Mouse (Mus musculus) CH12.LX (cell line): ENCODE data around the gene Lipc. TPM values are rescaled to one million over a fixed set of nuclear protein-coding genes. Genes with fewer than 3 reads are reported as not detected.

Experiments
- DNase-seq: peaks from one replicate; pipeline ENCODE4 v3.0.0-alpha.2; 2013; ENCODE audit errors: extremely low read depth
- H3K27ac ChIP-seq: 2 replicates; pipeline ENCODE4 v1.5.1; 2012; ENCODE audit warnings: low read depth, mild to moderate bottlenecking, control low read depth, moderate library complexity; ENCODE audit not compliant: insufficient read depth
- H3K27me3 ChIP-seq: replicated peaks from 2 replicates; pipeline ENCODE3; 2012; ENCODE audit warnings: inconsistent platforms
- H3K36me3 ChIP-seq, 2 experiments: replicated peaks in 1 of 2; 2 replicates each; pipeline versions ENCODE3 to v1.6.1; 2012; ENCODE audit warnings: inconsistent platforms in 1 of 2, low read length in 1 of 2, mild to moderate bottlenecking in 1 of 2, mixed read lengths in 1 of 2, moderate library complexity in 1 of 2; ENCODE audit not compliant: control insufficient read depth in 1 of 2, insufficient read depth in 1 of 2
- H3K4me1 ChIP-seq, 2 experiments: 2 replicates each; pipeline ENCODE4 v1.6.1; 2012; ENCODE audit warnings: inconsistent platforms in 1 of 2, moderate library complexity in 1 of 2; ENCODE audit not compliant: insufficient read depth in 2 of 2, control insufficient read depth in 1 of 2
- H3K4me2 ChIP-seq: 2 replicates; pipeline ENCODE4 v1.6.1; 2012; ENCODE audit warnings: low read depth, mild to moderate bottlenecking, control low read depth; ENCODE audit not compliant: poor library complexity, insufficient read depth, severe bottlenecking
- H3K4me3 ChIP-seq, 3 experiments: fragments of 150-350 bp in 1 of 3; sonication (generic) in 1 of 3; replicated peaks in 1 of 3; 2 replicates each; pipeline versions ENCODE3 to v1.5.1; 2011 to 2012; ENCODE audit warnings: low read depth in 2 of 3, low read length in 2 of 3, mild to moderate bottlenecking in 2 of 3, moderate library complexity in 2 of 3, control low read depth in 1 of 3, improper control_type of control experiment in 1 of 3, inconsistent platforms in 1 of 3, mixed read lengths in 1 of 3; ENCODE audit not compliant: poor library complexity in 1 of 3
- H3K79me2 ChIP-seq: replicated peaks from 2 replicates; pipeline ENCODE4 v1.6.1; 2012; ENCODE audit warnings: mild to moderate bottlenecking, moderate library complexity; ENCODE audit not compliant: control insufficient read depth, poor library complexity, insufficient read depth, severe bottlenecking; ENCODE audit errors: extremely low read depth
- H3K9ac ChIP-seq: 2 replicates; pipeline ENCODE4 v1.6.1; 2012; ENCODE audit warnings: low read depth, mild to moderate bottlenecking, control low read depth, moderate library complexity; ENCODE audit not compliant: insufficient read depth
- H3K9me3 ChIP-seq: replicated peaks from 2 replicates; pipeline ENCODE3; 2012; ENCODE audit warnings: low read length, inconsistent platforms, mixed read lengths
- BHLHE40 ChIP-seq: IDR thresholded peaks from 2 replicates; pipeline ENCODE4 v1.6.1; 2011; ENCODE audit warnings: mild to moderate bottlenecking, low read depth, low read length, improper control_type of control experiment
- CHD2 ChIP-seq: IDR thresholded peaks from 2 replicates; pipeline ENCODE4 v1.6.1; 2011; ENCODE audit warnings: low read length, improper control_type of control experiment
- ELF1 ChIP-seq: IDR thresholded peaks from 2 replicates; pipeline ENCODE4 v1.6.1; 2014; ENCODE audit warnings: low read depth, mild to moderate bottlenecking, inconsistent platforms, low read length, improper control_type of control experiment
- EP300 ChIP-seq: IDR thresholded peaks from 2 replicates; pipeline ENCODE4 v1.6.1; 2011; ENCODE audit warnings: low read length, improper control_type of control experiment
- ETS1 ChIP-seq: conservative IDR thresholded peaks from 2 replicates; pipeline ENCODE4 v1.6.1; 2012; ENCODE audit warnings: low read depth, mild to moderate bottlenecking, inconsistent platforms, low read length, improper control_type of control experiment, moderate library complexity
- GABPA ChIP-seq: IDR thresholded peaks from 2 replicates; pipeline ENCODE4 v1.6.1; 2012; ENCODE audit warnings: low read depth, low read length, improper control_type of control experiment, inconsistent platforms; ENCODE audit not compliant: insufficient replicate concordance
- HCFC1 ChIP-seq: IDR thresholded peaks from 2 replicates; pipeline ENCODE4 v1.6.1; 2012; ENCODE audit warnings: low read depth, mild to moderate bottlenecking, inconsistent platforms, low read length, improper control_type of control experiment
- KAT2A ChIP-seq: IDR thresholded peaks from 2 replicates; pipeline ENCODE4 v1.6.1; 2012; ENCODE audit warnings: low read length, improper control_type of control experiment, inconsistent platforms; ENCODE audit not compliant: insufficient replicate concordance
- MAFK ChIP-seq: IDR thresholded peaks from 2 replicates; pipeline ENCODE4 v1.6.1; 2011; ENCODE audit warnings: low read length, improper control_type of control experiment; ENCODE audit not compliant: insufficient replicate concordance
- MAX ChIP-seq: IDR thresholded peaks from 2 replicates; pipeline ENCODE4 v1.6.1; 2011; ENCODE audit warnings: low read length, improper control_type of control experiment
- MAZ ChIP-seq: IDR thresholded peaks from 2 replicates; pipeline ENCODE4 v1.6.1; 2012; ENCODE audit warnings: low read depth, mild to moderate bottlenecking, inconsistent platforms, low read length, improper control_type of control experiment, moderate library complexity
- MXI1 ChIP-seq: IDR thresholded peaks from 2 replicates; pipeline ENCODE4 v1.6.1; 2011; ENCODE audit warnings: mild to moderate bottlenecking, low read depth, low read length, improper control_type of control experiment
- NELFE ChIP-seq: IDR thresholded peaks from 2 replicates; pipeline ENCODE4 v1.6.1; 2011; ENCODE audit warnings: low read depth, low read length, improper control_type of control experiment
- NRF1 ChIP-seq: IDR thresholded peaks from 2 replicates; pipeline ENCODE4 v1.6.1; 2014; ENCODE audit warnings: low read depth, mild to moderate bottlenecking, inconsistent platforms, low read length, improper control_type of control experiment, moderate library complexity
- PAX5 ChIP-seq: IDR thresholded peaks from 2 replicates; pipeline ENCODE4 v1.6.1; 2012; ENCODE audit warnings: low read length, inconsistent platforms, mixed read lengths
- POLR2AphosphoS2 ChIP-seq: IDR thresholded peaks from 2 replicates; pipeline ENCODE4 v1.6.1; 2011; ENCODE audit warnings: low read depth, low read length, improper control_type of control experiment
- TBP ChIP-seq: conservative IDR thresholded peaks from 2 replicates; pipeline ENCODE4 v1.6.1; 2011; ENCODE audit warnings: low read depth, low read length, improper control_type of control experiment
- TCF12 ChIP-seq: IDR thresholded peaks from 2 replicates; pipeline ENCODE4 v1.6.1; 2014; ENCODE audit warnings: low read depth, mild to moderate bottlenecking, inconsistent platforms, low read length, improper control_type of control experiment
- UBTF ChIP-seq: IDR thresholded peaks from 2 replicates; pipeline ENCODE4 v1.6.1; 2012; ENCODE audit warnings: low read depth, mild to moderate bottlenecking, inconsistent platforms, low read length, improper control_type of control experiment, moderate library complexity
- USF1 ChIP-seq: IDR thresholded peaks from 2 replicates; pipeline ENCODE4 v1.6.1; 2014; ENCODE audit warnings: low read depth, mild to moderate bottlenecking, inconsistent platforms, low read length, improper control_type of control experiment
- USF2 ChIP-seq: conservative IDR thresholded peaks from 2 replicates; pipeline ENCODE4 v1.6.1; 2011; ENCODE audit warnings: low read depth, low read length, improper control_type of control experiment
- ZNF384 ChIP-seq: IDR thresholded peaks from 2 replicates; pipeline ENCODE4 v1.6.1; 2012; ENCODE audit warnings: low read depth, low read length, improper control_type of control experiment, inconsistent platforms
- dilution Hi-C: fragments of 300-500 bp; cut with MboI; formaldehyde crosslinking; loops from 2 replicates; pipeline ENCODE4 v1.14.3; 2020; ENCODE audit warnings: low sequenced_read_pairs; ENCODE audit not compliant: extremely low pct_unique_long_range_greater_than_20kb, extremely low pct_ligation_motif_present
- in situ Hi-C: fragments of 300-500 bp; cut with MboI; formaldehyde crosslinking; loops from 3 replicates; pipeline ENCODE4 v1.14.3; 2019; ENCODE audit warnings: low sequenced_read_pairs, low pct_ligation_motif_present, low pct_unique_long_range_greater_than_20kb, mixed read lengths
- polyA plus RNA-seq: library from polyadenylated mRNA; unstranded; fragments of >175 nt; gene quantifications from 2 replicates; pipeline ENCODE4 v1.2.1, GENCODE M21; 2012; ENCODE audit warnings: low read depth; ENCODE audit not compliant: insufficient read length
- total RNA-seq, 2 experiments: library from RNA; depleted of rRNA; stranded (reverse); fragments of 300-350 nt in 1 of 2; fragments of >200 nt in 1 of 2; gene quantifications; 2 replicates each; pipeline ENCODE4 v1.2.3; 2012 to 2014

The Lipc gene
- total and polyA plus RNA-seq, 3 experiments = 5.2 to 24.5 (median 8.6) TPM

DNA sequence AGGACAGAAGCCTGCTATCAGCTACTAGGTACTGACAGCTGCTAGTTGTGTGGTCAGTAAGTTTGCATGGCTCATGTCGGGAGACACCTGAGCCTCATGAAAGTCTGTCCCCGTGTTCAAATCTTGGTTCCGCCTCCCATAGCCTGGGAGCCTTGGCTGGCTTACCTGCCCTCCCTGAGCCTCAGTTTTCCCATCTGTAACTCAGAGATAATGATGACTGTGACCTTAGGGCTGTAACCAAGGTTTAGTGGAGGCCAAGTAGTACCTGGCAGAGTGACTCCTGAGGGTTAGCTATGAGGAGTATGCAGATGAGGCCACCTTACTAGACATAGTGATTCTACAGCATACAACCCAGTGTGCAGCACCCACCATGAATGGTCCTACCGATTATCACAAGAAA is 81.7 kb downstream of the Lipc start:
- no peaks in the 10 kb centered on the region for H3K27me3 ChIP-seq
- H3K4me1 ChIP-seq = peaks cover 0 to 7% of the 10 kb centered on the region in 2 experiments; a peak in 2 of 4 replicates
- H3K79me2 ChIP-seq = no peaks in the 10 kb centered on the region
- no peak for DNase-seq
- H3K4me3 ChIP-seq = no peak overlapping the region
- in situ Hi-C loops (no loop called here), dilution Hi-C loops (no loop called here)
- no peak overlapping the region for H3K9ac ChIP-seq
- H3K4me2 ChIP-seq = no peak overlapping the region
- H3K27ac ChIP-seq = no peak overlapping the region
- no peaks in the 10 kb centered on the region for H3K9me3 ChIP-seq
- no peak for TF ChIP-seq BHLHE40
- no peak for TF ChIP-seq POLR2AphosphoS2
- no peak for TF ChIP-seq TCF12
- no peak for TF ChIP-seq MAFK
- TF ChIP-seq UBTF = no peak
- TF ChIP-seq USF2 = no peak
- no peak for TF ChIP-seq KAT2A
- no peak for TF ChIP-seq MAZ
- no peak for TF ChIP-seq TBP
- TF ChIP-seq MAX = no peak
- TF ChIP-seq HCFC1 = no peak
- no peak for TF ChIP-seq USF1
- TF ChIP-seq NRF1 = no peak
- no peak for TF ChIP-seq ELF1
- TF ChIP-seq MXI1 = no peak
- TF ChIP-seq NELFE = no peak
- TF ChIP-seq GABPA = no peak
- H3K36me3 ChIP-seq = no peaks in the 10 kb centered on the region

DNA sequence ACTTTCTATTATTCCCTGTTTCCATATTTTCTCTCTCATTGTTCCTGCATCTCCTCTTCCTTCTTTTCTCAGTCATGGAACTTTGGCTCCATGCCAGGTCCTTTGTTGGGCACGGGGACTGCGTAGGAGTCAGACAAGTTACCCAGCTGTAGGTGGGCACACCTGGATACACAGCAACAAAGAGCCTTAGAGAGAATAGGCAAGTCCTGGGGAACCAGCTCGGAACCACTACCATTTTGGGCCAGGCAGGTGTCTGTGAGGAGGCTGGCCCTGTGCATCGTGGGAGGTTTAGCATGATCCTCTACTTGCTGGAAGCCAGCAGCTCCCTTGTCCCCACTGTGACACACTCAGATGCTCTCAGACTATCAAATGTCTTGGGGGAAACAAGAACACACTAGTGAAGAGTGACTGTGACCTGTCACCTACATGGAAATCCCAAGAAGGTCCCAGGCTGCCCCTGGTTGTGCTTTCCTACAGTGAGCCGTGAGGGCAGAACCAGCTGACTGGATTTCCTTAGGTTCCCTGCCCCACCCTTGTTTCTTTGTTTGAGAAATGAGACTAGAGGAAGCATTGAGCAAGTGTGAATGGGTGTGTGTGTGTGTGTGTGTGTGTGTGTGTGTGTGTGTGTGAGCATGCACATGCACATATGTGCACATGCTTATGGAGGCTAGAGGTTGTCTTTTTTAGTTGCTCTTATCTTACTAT is 82.7 kb downstream of the Lipc start:
- DNase-seq = no peak
- Histone ChIP-seq H3K79me2 (no peaks in the 10 kb centered on the region), H3K4me3 (no peak overlapping the region), H3K27me3 (no peaks in the 10 kb centered on the region), H3K9me3 (no peaks in the 10 kb centered on the region), H3K27ac (no peak overlapping the region), H3K36me3 (no peaks in the 10 kb centered on the region), H3K9ac (no peak overlapping the region), H3K4me1 (peaks cover 0 to 7% of the 10 kb centered on the region in 2 experiments; a peak in 2 of 4 replicates), H3K4me2 (no peak overlapping the region)
- dilution Hi-C loops = no loop called here
- in situ Hi-C loops = no loop called here
- TF ChIP-seq ZNF384 = no peak
- no peak for TF ChIP-seq EP300
- no peak for TF ChIP-seq NRF1
- TF ChIP-seq CHD2 = no peak
- TF ChIP-seq HCFC1 = no peak
- TF ChIP-seq ETS1 = no peak
- no peak for TF ChIP-seq MAFK
- TF ChIP-seq PAX5 = no peak
